Mouse (Mus musculus): ENCODE results near the gene D630045J12Rik. TPM values are rescaled to one million over a fixed set of nuclear protein-coding genes. Genes with fewer than 3 reads are reported as not detected.

D630045J12Rik gene
- total RNA-seq (2021) = 10 to 100 TPM; 79.1 to 86.7 TPM

- peak; percentile 67 for DNase-seq
Measured at GRCm38 (mm10) chr6:38253736-38254641, at the start of gene D630045J12Rik. TSS of gene D630045J12Rik (minus strand) at chr6:38254009.

GRCm38 (mm10) chr6:38298761-38299401 lies 45.1 kb upstream of the D630045J12Rik start, which contains the start of gene Zc3hav1l:
TSS of gene Zc3hav1l (minus strand) at chr6:38299259.
- peak; percentile 72 for DNase-seq
- intact Hi-C loops (cut with DNase I) = no loop called here

More at GRCm38 (mm10) chr6:38253736-38254641, at the start of gene D630045J12Rik:
- intact Hi-C loops (cut with DNase I) = no loop called here

- intact Hi-C loops (cut with DNase I) = no loop called here
- peak; percentile 47 for DNase-seq
Measured at GRCm38 (mm10) chr6:38298246-38298635, 44.4 kb upstream of the D630045J12Rik start.

GRCm38 (mm10) chr6:38297580-38298245 lies 43.9 kb upstream of the D630045J12Rik start:
- DNase-seq = no peak
- intact Hi-C loops (cut with DNase I) = no loop called here

- intact Hi-C loops (cut with DNase I) = no loop called here
- DNase-seq = no peak
Measured at GRCm38 (mm10) chr6:38293708-38294107, 39.9 kb upstream of the D630045J12Rik start.

GRCm38 (mm10) chr6:38292871-38293646 lies 39.2 kb upstream of the D630045J12Rik start:
- intact Hi-C loops (cut with DNase I) = no loop called here
- DNase-seq = no peak

- intact Hi-C loops (cut with DNase I) = no loop called here
- no peak for DNase-seq
Measured at GRCm38 (mm10) chr6:38284422-38284821, 30.6 kb upstream of the D630045J12Rik start.

- no peak for DNase-seq
- intact Hi-C loops (cut with DNase I) = no loop called here
Measured at GRCm38 (mm10) chr6:38264466-38264865, 10.7 kb upstream of the D630045J12Rik start.

GRCm38 (mm10) chr6:38263393-38264159 lies 9.8 kb upstream of the D630045J12Rik start:
- intact Hi-C loops (cut with DNase I) = no loop called here
- DNase-seq = no peak

GRCm38 (mm10) chr6:38261877-38262276 lies 8.1 kb upstream of the D630045J12Rik start:
- intact Hi-C loops (cut with DNase I) = no loop called here

GRCm38 (mm10) chr6:38257506-38257905 lies 3.7 kb upstream of the D630045J12Rik start:
- intact Hi-C loops (cut with DNase I) = no loop called here
- no peak for DNase-seq

More at GRCm38 (mm10) chr6:38261877-38262276, 8.1 kb upstream of the D630045J12Rik start:
- no peak for DNase-seq

- intact Hi-C loops (cut with DNase I) = no loop called here
Measured at GRCm38 (mm10) chr6:38256793-38257192, 3.0 kb upstream of the D630045J12Rik start.

GRCm38 (mm10) chr6:38255794-38256193 lies 2.0 kb upstream of the D630045J12Rik start:
- DNase-seq = no peak
- intact Hi-C loops (cut with DNase I) = no loop called here

More at GRCm38 (mm10) chr6:38256793-38257192, 3.0 kb upstream of the D630045J12Rik start:
- DNase-seq = no peak

- intact Hi-C loops (cut with DNase I) = no loop called here
- DNase-seq = no peak
Measured at GRCm38 (mm10) chr6:38252766-38253735, 758 bp downstream of the D630045J12Rik start.

- intact Hi-C loops (cut with DNase I) = no loop called here
- no peak for DNase-seq
Measured at GRCm38 (mm10) chr6:38252139-38252538, 1.7 kb downstream of the D630045J12Rik start.

- peak; percentile 19 for DNase-seq
- intact Hi-C loops (cut with DNase I) = no loop called here
Measured at GRCm38 (mm10) chr6:38251464-38251863, 2.3 kb downstream of the D630045J12Rik start.

GRCm38 (mm10) chr6:38247362-38247761 lies 6.4 kb downstream of the D630045J12Rik start:
- intact Hi-C loops (cut with DNase I) = no loop called here

GRCm38 (mm10) chr6:38244806-38245205 lies 9.0 kb downstream of the D630045J12Rik start:
- intact Hi-C loops (cut with DNase I) = no loop called here
- no peak for DNase-seq

More at GRCm38 (mm10) chr6:38247362-38247761, 6.4 kb downstream of the D630045J12Rik start:
- DNase-seq = no peak

Data from left cerebral cortex, postnatal 4 days (tissue).